ENCODE assay signal across 9 mouse cellular contexts in genomic region chr2:152020255-152020654, GRCm38 (mm10). TPM values are rescaled to one million over a fixed set of nuclear protein-coding genes. Genes with fewer than 3 reads are reported as not detected.
DNase-seq lines count a peak whose midpoint lies in the region; ATAC-seq and TF ChIP-seq lines count a peak whose summit lies in the region.
"Had no signal": no experiment of that assay in that cellular context is flagged by ENCODE, and none has a peak within 500 bp of the region (broad histone marks: within the 10 kb centered on the region; RNA-seq: fewer than 3 reads in every experiment).

No protein-coding gene starts in this region.

- peaks cover 4% of the 10 kb centered on the region; the same call in 1 of the 2 replicates for H3K27me3 ChIP-seq in heart, embryonic 11.5 days (ENCODE audit: control insufficient read depth, insufficient read depth, low read length)
- H3K27me3 ChIP-seq in forebrain, embryonic 11.5 days (ENCODE audit: control insufficient read depth, insufficient read depth, low read length): no peaks in the 10 kb centered on the region
- H3K27me3 ChIP-seq in small intestine, adult 2 months (ENCODE audit: control insufficient read depth, insufficient read depth, low read length): no peaks in the 10 kb centered on the region
- H3K27me3 ChIP-seq: stomach, embryonic 15.5 days had no signal

- no peak for TF ChIP-seq POLR2A in bone marrow, adult 2 months (IDR thresholded peaks at IDR 0.05; ENCODE audit: borderline replicate concordance, control insufficient read depth, low read depth, low read length)
- TF ChIP-seq POLR2A in small intestine, adult 2 months (IDR thresholded peaks at IDR 0.05; ENCODE audit: low read depth, low read length): no peak

- no peak; the same call in 1 of the 2 replicates for ATAC-seq in heart, embryonic 11.5 days (replicated peaks; ENCODE audit: insufficient number of reproducible peaks, low FRiP score, low TSS enrichment)
- ATAC-seq in forebrain, embryonic 11.5 days (replicated peaks; ENCODE audit: low FRiP score): peak; percentile 67
- ATAC-seq in megakaryocyte-erythroid progenitor cell, adult 5-6 weeks (replicated peaks; ENCODE audit: low FRiP score, low TSS enrichment, poor library complexity, severe bottlenecking): peak; percentile 84

- H3K4me2 ChIP-seq in heart, embryonic 11.5 days: no peak overlapping the region
- H3K4me2 ChIP-seq in forebrain, embryonic 11.5 days (ENCODE audit: low read depth, low read length, severe bottlenecking): no peak overlapping the region
- H3K4me2 ChIP-seq: stomach, embryonic 15.5 days had no signal

- no peaks in the 10 kb centered on the region for H3K9me3 ChIP-seq in heart, embryonic 11.5 days (replicated peaks; ENCODE audit: control insufficient read depth, low read length)
- H3K9me3 ChIP-seq in forebrain, embryonic 11.5 days (ENCODE audit: control insufficient read depth, low read length): no peaks in the 10 kb centered on the region
- H3K9me3 ChIP-seq: stomach, embryonic 15.5 days had no signal

- peak; percentile 65 for TF ChIP-seq CTCF in bone marrow, adult 2 months (IDR thresholded peaks at IDR 0.05; ENCODE audit: control insufficient read depth, insufficient read depth, low read length)
- TF ChIP-seq CTCF in small intestine, adult 2 months (IDR thresholded peaks at IDR 0.05; ENCODE audit: extremely low read depth, insufficient read length, insufficient replicate concordance, low read depth, low read length): peak; percentile 65; the same call in 1 of the 2 replicates

- H3K4me1 ChIP-seq in heart, embryonic 11.5 days (ENCODE audit: control insufficient read depth, insufficient read depth, low read length): no peaks in the 10 kb centered on the region; the same call in 1 of the 2 replicates
- H3K4me1 ChIP-seq in bone marrow, adult 2 months (ENCODE audit: control insufficient read depth, insufficient read depth, low read length): no peaks in the 10 kb centered on the region
- H3K4me1 ChIP-seq in forebrain, embryonic 11.5 days (replicated peaks; ENCODE audit: control insufficient read depth, insufficient read depth, low read length): no peaks in the 10 kb centered on the region
- peaks cover 3% of the 10 kb centered on the region; the same call in 1 of the 2 replicates for H3K4me1 ChIP-seq in small intestine, adult 2 months (ENCODE audit: control insufficient read depth, insufficient read depth, insufficient read length, low read length)
- H3K4me1 ChIP-seq: stomach, embryonic 15.5 days had no signal

- peak; percentile 25 to 71 for DNase-seq in heart, adult 18-20 months
- DNase-seq in A20 (ENCODE audit: low read depth, low spot score): peak; percentile 49
- DNase-seq in forebrain, embryonic 11.5 days (ENCODE audit: low spot score): peak; percentile 85
- peak; percentile 76 to 77 for DNase-seq in kidney, postnatal 4 days

- H3K27ac ChIP-seq in heart, embryonic 11.5 days (ENCODE audit: low read depth, low read length): no peak overlapping the region
- no peak overlapping the region for H3K27ac ChIP-seq in bone marrow, adult 2 months (ENCODE audit: control insufficient read depth, insufficient read depth, low read depth, low read length, poor library complexity)
- no peak overlapping the region for H3K27ac ChIP-seq in forebrain, embryonic 11.5 days (ENCODE audit: low read depth, low read length)
- no peak overlapping the region for H3K27ac ChIP-seq in small intestine, adult 2 months (ENCODE audit: insufficient read depth, low read depth, low read length)
- H3K27ac ChIP-seq: stomach, embryonic 15.5 days had no signal

- no peaks in the 10 kb centered on the region for H3K36me3 ChIP-seq in heart, embryonic 11.5 days (ENCODE audit: control insufficient read depth, insufficient read depth, low read length)
- H3K36me3 ChIP-seq in forebrain, embryonic 11.5 days (ENCODE audit: control insufficient read depth, insufficient read depth, low read length): no peaks in the 10 kb centered on the region
- H3K36me3 ChIP-seq in small intestine, adult 2 months (ENCODE audit: control insufficient read depth, insufficient read depth, low read length): no peaks in the 10 kb centered on the region
- H3K36me3 ChIP-seq: stomach, embryonic 15.5 days had no signal

- H3K4me3 ChIP-seq in heart, embryonic 11.5 days (ENCODE audit: low read depth, low read length): no peak overlapping the region
- no peak overlapping the region for H3K4me3 ChIP-seq in bone marrow, adult 2 months (replicated peaks; ENCODE audit: control insufficient read depth, low read depth, low read length)
- H3K4me3 ChIP-seq in forebrain, embryonic 11.5 days (ENCODE audit: low read depth, low read length): no peak overlapping the region
- H3K4me3 ChIP-seq in small intestine, adult 2 months (ENCODE audit: low read depth, low read length): no peak overlapping the region
- H3K4me3 ChIP-seq: stomach, embryonic 15.5 days had no signal

- no peak overlapping the region for H3K9ac ChIP-seq in heart, embryonic 11.5 days (ENCODE audit: low read depth, low read length)
- H3K9ac ChIP-seq in forebrain, embryonic 11.5 days (ENCODE audit: low read length): no peak overlapping the region
- H3K9ac ChIP-seq: stomach, embryonic 15.5 days had no signal

- 21% methylated on average over 6 of the region's 6 CpGs for WGBS in heart, embryonic 11.5 days (ENCODE audit: insufficient replicate concordance)
- WGBS in bone marrow, adult 2 months: 20% methylated on average over 6 of the region's 6 CpGs
- WGBS in forebrain, embryonic 11.5 days: 24% methylated on average over 6 of the region's 6 CpGs
- WGBS in small intestine, adult 2 months: 24% methylated on average over 6 of the region's 6 CpGs

RNA-seq across cellular contexts. Expression of gene Slc52a3, which starts 23.9 kb away (rescaled TPM):
- 1 to 10 TPM; 1.6 to 2.9 TPM for total RNA-seq in heart, adult 18-20 months (2021)
- 0.80 and 0.86 TPM in 2 replicates for polyA plus RNA-seq in heart, embryonic 11.5 days (2014; fragmentation: Nextera tagmentation; extraction: Ambion mirVana)
- polyA plus RNA-seq in bone marrow, adult 2 months (2011; ENCODE audit: insufficient read depth, insufficient read length, low replicate concordance, missing spikeins): 0.77 and 2.6 TPM in 2 replicates
- 1.0 and 1.4 TPM in 2 replicates for polyA plus RNA-seq in forebrain, embryonic 11.5 days (2014; fragmentation: Nextera tagmentation; extraction: Ambion mirVana)
- total RNA-seq in megakaryocyte-erythroid progenitor cell, adult 5-6 weeks (2014; fragmentation: Nextera tagmentation): 0.42 and 1.4 TPM in 2 replicates
- total RNA-seq in megakaryocyte-erythroid progenitor cell, adult 5-6 weeks (2017): 0.34 and 0.80 TPM in 2 replicates
- 26.8 and 274 TPM in 2 replicates for polyA plus RNA-seq in small intestine, adult 2 months (2012; rRNA removed)

RNA-seq across cellular contexts. Expression of gene Fam110a, which starts 40.2 kb away (rescaled TPM):
- 1 to 10 TPM; 3.4 to 3.7 TPM for total RNA-seq in heart, adult 18-20 months (2021)
- 9.7 and 10.5 TPM in 2 replicates for polyA plus RNA-seq in heart, embryonic 11.5 days (2014; fragmentation: Nextera tagmentation; extraction: Ambion mirVana)
- 3.0 and 13.0 TPM in 2 replicates for polyA plus RNA-seq in bone marrow, adult 2 months (2011; ENCODE audit: insufficient read depth, insufficient read length, low replicate concordance, missing spikeins)
- polyA plus RNA-seq in forebrain, embryonic 11.5 days (2014; fragmentation: Nextera tagmentation; extraction: Ambion mirVana): 85.6 and 88.1 TPM in 2 replicates
- total RNA-seq in megakaryocyte-erythroid progenitor cell, adult 5-6 weeks (2014; fragmentation: Nextera tagmentation): 3.7 and 9.1 TPM in 2 replicates
- 0.50 and 1.6 TPM in 2 replicates for total RNA-seq in megakaryocyte-erythroid progenitor cell, adult 5-6 weeks (2017)
- polyA plus RNA-seq in small intestine, adult 2 months (2012; rRNA removed): 10.7 and 14.0 TPM in 2 replicates
